Mouse (Mus musculus): ENCODE data around the gene Sult1a1.

- TF ChIP-seq GATA1 (IDR thresholded peaks at IDR 0.05; ENCODE audit: borderline replicate concordance, low read length) (no peak), FLI1 (IDR thresholded peaks at IDR 0.05; ENCODE audit: low read length) (no peak)
Observed at GRCm38 (mm10) chr7:126650852-126651251, 25.4 kb downstream of the Sult1a1 start.
